Mouse (Mus musculus): ENCODE measurements around the gene Elovl7. TPM values are rescaled to one million over a fixed set of nuclear protein-coding genes. Genes with fewer than 3 reads are reported as not detected.

Gene Elovl7
- polyA plus RNA-seq (2015; fragmentation: Nextera tagmentation; extraction: Ambion mirVana): 28.4 and 38.5 TPM in 2 replicates

DNA sequence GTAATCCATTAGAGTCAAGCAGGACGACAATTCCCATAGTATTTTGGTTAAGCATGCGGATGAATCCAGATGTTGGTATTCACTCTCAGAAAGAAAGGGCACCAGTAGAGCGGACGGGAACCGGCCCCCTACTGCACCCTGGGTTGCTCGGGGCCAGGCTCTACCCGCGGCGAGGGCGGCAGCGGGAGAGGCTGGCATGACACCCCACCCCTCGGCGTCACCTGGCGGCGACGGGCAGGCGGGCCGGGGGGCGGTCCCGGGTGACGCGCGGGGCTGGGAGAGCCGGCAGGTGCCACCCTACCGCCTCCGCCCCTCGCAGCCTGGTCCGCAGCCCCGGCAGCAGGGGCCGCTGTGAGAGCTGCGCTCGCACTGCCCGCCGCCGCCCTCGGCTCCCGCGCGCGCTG is at the start of gene Elovl7:
TSS of gene Elovl7 (plus strand) at position 324 of the 404 bp plus-strand sequence.
- Histone ChIP-seq H3K9ac (ENCODE audit: low read length) (peak within 1 kb of the TSS; percentile 84), H3K4me2 (ENCODE audit: low read depth, low read length) (peak within 1 kb of the TSS; percentile 97), H3K9me3 (replicated peaks; ENCODE audit: control insufficient read depth, low read length) (no peaks in the 10 kb centered on the region), H3K27ac (ENCODE audit: low read length) (peak within 1 kb of the TSS; percentile 73), H3K4me1 (ENCODE audit: control insufficient read depth, insufficient read depth, low read length) (0 out of 2 replicates have a peak, but pooled peaks cover 3% of the 10 kb centered on the region), H3K36me3 (ENCODE audit: control insufficient read depth, insufficient read depth, low read length) (no peaks in the 10 kb centered on the region), H3K27me3 (ENCODE audit: control insufficient read depth, insufficient read depth, low read length) (no peaks in the 10 kb centered on the region), H3K4me3 (replicated peaks; ENCODE audit: low read length) (peak within 1 kb of the TSS; percentile 81)
- ATAC-seq (ENCODE audit: insufficient read depth, low FRiP score): peak; percentile 95
- WGBS: 1% methylated on average over 37 of the region's 40 CpGs

DNA sequence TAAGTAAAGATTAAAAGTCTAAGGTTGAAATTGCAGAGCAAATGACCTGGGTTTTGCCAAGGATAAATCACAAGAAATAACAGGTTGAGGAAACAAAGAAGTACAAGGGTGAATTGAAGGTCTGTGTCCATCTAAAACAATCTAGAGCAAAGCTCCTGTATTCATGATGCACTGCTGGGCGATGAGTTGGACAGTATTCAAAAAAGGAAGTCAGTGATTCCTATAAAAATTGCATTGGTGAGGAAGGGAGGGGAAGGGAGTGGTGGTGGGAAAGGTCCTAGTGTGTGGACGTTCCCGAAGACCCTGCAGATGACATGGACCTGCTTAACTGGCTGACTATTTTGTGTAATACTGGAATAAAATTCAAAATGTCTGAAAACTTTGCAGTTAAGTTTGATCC is 49.6 kb upstream of the Elovl7 start:
- Histone ChIP-seq H3K4me2 (ENCODE audit: low read depth, low read length) (no peak overlapping the region), H3K9ac (ENCODE audit: low read length) (no peak overlapping the region), H3K4me3 (replicated peaks; ENCODE audit: low read length) (no peak overlapping the region), H3K27ac (ENCODE audit: low read length) (no peak overlapping the region), H3K4me1 (ENCODE audit: control insufficient read depth, insufficient read depth, low read length) (peaks cover 3% of the 10 kb centered on the region), H3K36me3 (ENCODE audit: control insufficient read depth, insufficient read depth, low read length) (no peaks in the 10 kb centered on the region; the same call in 1 of the 2 replicates), H3K9me3 (replicated peaks; ENCODE audit: control insufficient read depth, low read length) (no peaks in the 10 kb centered on the region), H3K27me3 (ENCODE audit: control insufficient read depth, insufficient read depth, low read length) (no peaks in the 10 kb centered on the region)
- WGBS: 83% methylated on average over 3 of the region's 3 CpGs
- ATAC-seq (ENCODE audit: insufficient read depth, low FRiP score): no peak

DNA sequence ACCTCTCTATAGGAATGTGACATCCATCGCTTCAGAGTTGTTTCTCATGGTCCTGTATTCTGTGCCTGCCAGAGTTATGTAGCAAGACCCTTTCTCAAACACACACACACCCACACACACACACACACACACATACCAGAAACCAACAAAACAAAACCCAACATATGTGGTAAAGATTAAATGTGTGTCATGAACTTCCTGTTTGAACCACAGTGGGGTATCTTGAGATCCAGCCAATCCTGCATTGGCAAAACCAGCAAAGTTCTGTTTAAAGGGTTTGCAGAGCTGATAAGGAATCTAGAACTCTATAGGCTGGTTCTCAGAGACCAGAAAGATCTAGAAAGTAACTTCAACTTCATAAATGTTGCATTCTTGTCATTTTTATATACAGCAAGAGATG is 44.2 kb upstream of the Elovl7 start:
- no peaks in the 10 kb centered on the region for H3K27me3 ChIP-seq (ENCODE audit: control insufficient read depth, insufficient read depth, low read length)
- no peaks in the 10 kb centered on the region for H3K9me3 ChIP-seq (replicated peaks; ENCODE audit: control insufficient read depth, low read length)
- H3K4me1 ChIP-seq (ENCODE audit: control insufficient read depth, insufficient read depth, low read length): no peaks in the 10 kb centered on the region
- H3K4me2 ChIP-seq (ENCODE audit: low read depth, low read length): no peak overlapping the region
- WGBS: 94% methylated on average over 1 of the region's 1 CpGs
- no peak overlapping the region for H3K27ac ChIP-seq (ENCODE audit: low read length)
- no peak overlapping the region for H3K4me3 ChIP-seq (replicated peaks; ENCODE audit: low read length)
- no peak overlapping the region for H3K9ac ChIP-seq (ENCODE audit: low read length)
- no peaks in the 10 kb centered on the region for H3K36me3 ChIP-seq (ENCODE audit: control insufficient read depth, insufficient read depth, low read length)
- ATAC-seq (ENCODE audit: insufficient read depth, low FRiP score): no peak

DNA sequence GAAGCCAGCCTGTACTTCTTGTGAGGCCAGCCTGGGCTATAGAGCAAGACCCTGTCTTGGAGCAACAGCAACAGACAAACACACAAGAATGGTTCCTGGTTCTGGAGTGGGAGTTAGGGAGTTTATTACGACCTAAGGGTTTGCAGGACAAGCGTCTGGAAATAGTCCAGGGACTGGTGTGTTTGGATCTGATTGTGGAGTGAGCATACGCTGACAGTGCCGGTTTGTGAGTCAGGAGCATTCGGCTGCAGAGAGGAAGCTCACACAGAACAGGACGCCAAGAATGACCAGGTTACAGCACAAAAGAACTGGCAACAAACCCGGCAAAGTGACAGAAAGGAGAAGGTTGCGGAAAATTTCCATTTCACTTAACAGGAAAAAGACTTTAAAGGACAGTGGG is 43.7 kb upstream of the Elovl7 start:
- Histone ChIP-seq H3K36me3 (ENCODE audit: control insufficient read depth, insufficient read depth, low read length) (no peaks in the 10 kb centered on the region), H3K27ac (ENCODE audit: low read length) (no peak overlapping the region), H3K9me3 (replicated peaks; ENCODE audit: control insufficient read depth, low read length) (no peaks in the 10 kb centered on the region), H3K27me3 (ENCODE audit: control insufficient read depth, insufficient read depth, low read length) (no peaks in the 10 kb centered on the region), H3K4me2 (ENCODE audit: low read depth, low read length) (no peak overlapping the region), H3K4me3 (replicated peaks; ENCODE audit: low read length) (no peak overlapping the region), H3K4me1 (ENCODE audit: control insufficient read depth, insufficient read depth, low read length) (no peaks in the 10 kb centered on the region), H3K9ac (ENCODE audit: low read length) (no peak overlapping the region)
- no peak for ATAC-seq (ENCODE audit: insufficient read depth, low FRiP score)
- WGBS: 87% methylated on average over 8 of the region's 8 CpGs

DNA sequence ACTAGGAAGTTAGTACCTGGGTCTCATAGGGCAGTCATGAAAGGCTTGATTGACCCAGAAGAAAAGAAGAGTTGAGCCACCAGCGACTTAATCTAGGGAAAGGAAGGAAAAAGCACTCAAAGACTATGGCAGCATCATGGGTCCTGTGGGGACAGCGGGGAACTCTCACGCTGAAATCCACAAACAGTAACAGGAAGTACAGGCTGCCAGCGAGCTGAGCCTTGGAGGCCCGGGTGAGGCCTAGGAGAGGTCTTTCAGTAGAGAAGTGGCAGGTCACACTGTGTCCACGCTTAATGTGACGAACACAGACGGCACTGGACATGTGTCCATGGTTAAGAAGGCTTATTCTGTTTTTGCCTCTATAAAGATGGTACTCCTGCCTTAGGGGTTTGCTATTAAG is 34.6 kb upstream of the Elovl7 start:
- WGBS: 80% methylated on average over 8 of the region's 8 CpGs
- no peak overlapping the region for H3K9ac ChIP-seq (ENCODE audit: low read length)
- no peaks in the 10 kb centered on the region for H3K9me3 ChIP-seq (replicated peaks; ENCODE audit: control insufficient read depth, low read length)
- H3K27me3 ChIP-seq (ENCODE audit: control insufficient read depth, insufficient read depth, low read length): no peaks in the 10 kb centered on the region
- no peak overlapping the region for H3K4me2 ChIP-seq (ENCODE audit: low read depth, low read length)
- no peak overlapping the region for H3K27ac ChIP-seq (ENCODE audit: low read length)
- no peaks in the 10 kb centered on the region for H3K4me1 ChIP-seq (ENCODE audit: control insufficient read depth, insufficient read depth, low read length)
- no peak for ATAC-seq (ENCODE audit: insufficient read depth, low FRiP score)
- H3K4me3 ChIP-seq (replicated peaks; ENCODE audit: low read length): no peak overlapping the region
- H3K36me3 ChIP-seq (ENCODE audit: control insufficient read depth, insufficient read depth, low read length): peaks cover 4% of the 10 kb centered on the region; the same call in 1 of the 2 replicates

DNA sequence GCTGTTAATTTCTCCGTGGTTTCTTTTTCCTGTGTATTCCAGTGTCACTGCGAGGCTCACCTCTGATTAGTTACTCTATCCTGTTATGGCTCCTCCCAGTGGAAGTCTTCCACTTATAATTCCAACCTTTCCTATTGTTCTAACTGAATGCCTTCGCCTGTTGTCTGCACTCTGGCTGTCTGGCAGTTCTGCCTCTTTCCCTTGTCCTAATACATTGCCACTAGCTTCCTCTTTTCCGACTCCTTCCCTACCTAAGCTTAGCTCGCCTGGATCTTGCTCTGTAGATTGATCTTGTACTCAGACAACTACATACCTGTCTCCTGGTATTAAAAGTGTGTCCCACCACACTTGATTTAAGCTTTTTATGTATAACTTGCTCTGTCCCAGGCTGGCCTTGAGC is 33.4 kb upstream of the Elovl7 start:
- no peak overlapping the region for H3K4me2 ChIP-seq (ENCODE audit: low read depth, low read length)
- no peaks in the 10 kb centered on the region for H3K9me3 ChIP-seq (replicated peaks; ENCODE audit: control insufficient read depth, low read length)
- no peaks in the 10 kb centered on the region for H3K4me1 ChIP-seq (ENCODE audit: control insufficient read depth, insufficient read depth, low read length)
- no peak for ATAC-seq (ENCODE audit: insufficient read depth, low FRiP score)
- H3K27ac ChIP-seq (ENCODE audit: low read length): no peak overlapping the region
- WGBS: 85% methylated on average over 5 of the region's 5 CpGs
- peaks cover 9% of the 10 kb centered on the region; the same call in 1 of the 2 replicates for H3K36me3 ChIP-seq (ENCODE audit: control insufficient read depth, insufficient read depth, low read length)
- H3K9ac ChIP-seq (ENCODE audit: low read length): no peak overlapping the region
- no peaks in the 10 kb centered on the region for H3K27me3 ChIP-seq (ENCODE audit: control insufficient read depth, insufficient read depth, low read length)
- no peak overlapping the region for H3K4me3 ChIP-seq (replicated peaks; ENCODE audit: low read length)

DNA sequence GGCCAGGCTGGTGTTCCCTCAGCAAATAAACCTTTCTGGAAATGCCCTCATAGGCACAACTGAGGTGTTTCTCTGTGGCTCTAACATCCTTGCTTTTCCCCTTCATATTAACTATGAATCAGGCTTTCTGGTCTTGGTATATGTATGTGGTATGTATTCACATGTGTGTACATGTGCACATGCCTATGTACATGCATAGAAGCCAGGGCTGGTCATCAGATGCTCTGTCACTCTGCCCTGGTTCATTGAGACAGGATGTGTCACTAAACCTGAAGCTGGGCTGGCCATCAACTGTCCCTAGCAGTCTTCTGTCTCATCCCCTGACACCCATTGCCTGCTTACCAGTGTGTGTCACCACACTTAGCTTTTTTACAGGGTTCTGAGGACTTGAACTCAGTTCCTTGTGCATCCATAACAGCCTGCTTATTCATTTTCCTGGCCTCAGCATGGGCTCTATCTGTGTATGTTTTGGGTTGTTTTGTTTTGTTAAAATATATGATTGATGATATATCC is 29.4 kb upstream of the Elovl7 start:
- no peak overlapping the region for H3K4me2 ChIP-seq (ENCODE audit: low read depth, low read length)
- no peak overlapping the region for H3K27ac ChIP-seq (ENCODE audit: low read length)
- H3K4me1 ChIP-seq (ENCODE audit: control insufficient read depth, insufficient read depth, low read length): no peaks in the 10 kb centered on the region
- no peak overlapping the region for H3K4me3 ChIP-seq (replicated peaks; ENCODE audit: low read length)
- no peaks in the 10 kb centered on the region for H3K9me3 ChIP-seq (replicated peaks; ENCODE audit: control insufficient read depth, low read length)
- no peaks in the 10 kb centered on the region for H3K27me3 ChIP-seq (ENCODE audit: control insufficient read depth, insufficient read depth, low read length)
- ATAC-seq (ENCODE audit: insufficient read depth, low FRiP score): no peak
- no peak overlapping the region for H3K9ac ChIP-seq (ENCODE audit: low read length)
- peaks cover 13% of the 10 kb centered on the region for H3K36me3 ChIP-seq (ENCODE audit: control insufficient read depth, insufficient read depth, low read length)

DNA sequence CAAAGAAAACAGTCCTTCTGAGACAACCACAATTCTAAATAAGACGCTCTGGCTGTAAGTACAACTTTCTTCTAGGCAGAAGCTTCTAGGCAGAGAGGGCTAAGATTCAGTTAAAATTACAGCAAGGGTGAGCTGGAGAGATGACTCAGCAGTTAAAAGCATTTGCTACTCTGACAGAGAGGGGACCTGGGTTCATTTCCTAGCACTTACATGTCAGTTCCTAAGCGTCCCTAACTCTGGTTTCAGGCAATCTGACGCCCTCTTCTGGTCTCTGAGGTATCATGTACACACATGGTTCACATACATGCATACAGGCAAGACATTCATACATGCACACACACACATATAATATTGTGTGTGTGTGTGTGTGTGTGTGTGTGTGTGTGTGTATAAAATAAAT is 28.7 kb upstream of the Elovl7 start:
- Histone ChIP-seq H3K9ac (ENCODE audit: low read length) (no peak overlapping the region), H3K9me3 (replicated peaks; ENCODE audit: control insufficient read depth, low read length) (no peaks in the 10 kb centered on the region), H3K27me3 (ENCODE audit: control insufficient read depth, insufficient read depth, low read length) (no peaks in the 10 kb centered on the region), H3K4me2 (ENCODE audit: low read depth, low read length) (no peak overlapping the region), H3K4me3 (replicated peaks; ENCODE audit: low read length) (no peak overlapping the region), H3K27ac (ENCODE audit: low read length) (no peak overlapping the region), H3K4me1 (ENCODE audit: control insufficient read depth, insufficient read depth, low read length) (no peaks in the 10 kb centered on the region), H3K36me3 (ENCODE audit: control insufficient read depth, insufficient read depth, low read length) (peaks cover 13% of the 10 kb centered on the region)
- ATAC-seq (ENCODE audit: insufficient read depth, low FRiP score): no peak
- 96% methylated on average over 3 of the region's 3 CpGs for WGBS

DNA sequence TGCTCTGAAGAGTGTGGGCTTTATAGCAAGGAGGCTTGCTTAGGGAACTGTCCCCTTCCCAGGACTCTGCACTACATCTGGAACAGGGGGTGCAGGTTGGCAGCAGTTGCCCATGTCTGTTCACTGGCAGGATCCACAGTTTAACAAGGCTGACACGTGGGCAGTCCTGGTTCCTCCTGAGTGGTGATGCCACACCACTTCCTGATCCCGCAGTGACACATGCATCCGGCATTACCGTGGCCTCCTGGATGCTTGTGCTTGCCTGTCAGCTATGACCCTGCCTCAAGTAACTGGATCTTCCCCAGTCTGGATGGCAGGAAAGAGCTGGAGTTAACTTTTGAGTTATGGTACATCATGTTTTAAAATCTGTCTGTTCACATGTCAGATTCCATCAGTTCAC is 26.2 kb upstream of the Elovl7 start:
- Histone ChIP-seq H3K27me3 (ENCODE audit: control insufficient read depth, insufficient read depth, low read length) (no peaks in the 10 kb centered on the region), H3K9ac (ENCODE audit: low read length) (no peak overlapping the region), H3K4me1 (ENCODE audit: control insufficient read depth, insufficient read depth, low read length) (no peaks in the 10 kb centered on the region), H3K27ac (ENCODE audit: low read length) (no peak overlapping the region), H3K4me2 (ENCODE audit: low read depth, low read length) (no peak overlapping the region), H3K36me3 (ENCODE audit: control insufficient read depth, insufficient read depth, low read length) (peaks cover 13% of the 10 kb centered on the region), H3K4me3 (replicated peaks; ENCODE audit: low read length) (no peak overlapping the region), H3K9me3 (replicated peaks; ENCODE audit: control insufficient read depth, low read length) (no peaks in the 10 kb centered on the region)
- WGBS: 92% methylated on average over 4 of the region's 4 CpGs
- no peak for ATAC-seq (ENCODE audit: insufficient read depth, low FRiP score)

Measured in stomach, embryonic 16.5 days (tissue).